Mouse (Mus musculus) neural tube, embryonic 10.5 days (tissue): ENCODE data around the gene Cbx7.
A peak's percentile ranks its signal among the peaks of the same experiment; 100 is the strongest.

Experiments
- DNase-seq: peaks from one replicate; pipeline ENCODE4 v3.0.0-alpha.2; 2017; ENCODE audit warnings: low spot score; ENCODE audit errors: extremely low spot score

The Cbx7 gene

GRCm38 (mm10) chr15:80001601-80002000, 30.7 kb upstream of the Cbx7 start:
- DNase-seq, result no peak

- no peak for DNase-seq
These were observed 29.8 kb upstream of the Cbx7 start for GRCm38 (mm10) chr15:80000694-80001093.

- no peak for DNase-seq
These were observed 27.1 kb upstream of the Cbx7 start for GRCm38 (mm10) chr15:79997988-79998387.

GRCm38 (mm10) chr15:79996781-79997180, 25.9 kb upstream of the Cbx7 start:
- DNase-seq, result no peak

GRCm38 (mm10) chr15:79995552-79995951, 24.6 kb upstream of the Cbx7 start:
- DNase-seq, result no peak

GRCm38 (mm10) chr15:79994566-79994965, 23.6 kb upstream of the Cbx7 start:
- no peak for DNase-seq

- no peak for DNase-seq
These were observed 15.3 kb upstream of the Cbx7 start for GRCm38 (mm10) chr15:79986182-79986581.

GRCm38 (mm10) chr15:79985471-79985870, 14.6 kb upstream of the Cbx7 start:
- DNase-seq, result no peak

GRCm38 (mm10) chr15:79984152-79984551, 13.2 kb upstream of the Cbx7 start:
- DNase-seq, result no peak

GRCm38 (mm10) chr15:79980716-79981115, 9.8 kb upstream of the Cbx7 start:
- no peak for DNase-seq

- no peak for DNase-seq
These were observed 1.3 kb upstream of the Cbx7 start for GRCm38 (mm10) chr15:79972186-79972585.

- DNase-seq, result no peak
These were observed 428 bp downstream of the Cbx7 start for GRCm38 (mm10) chr15:79970491-79970890.

- no peak for DNase-seq
These were observed 3.6 kb downstream of the Cbx7 start for GRCm38 (mm10) chr15:79967346-79967745.

- DNase-seq, result no peak
These were observed 6.5 kb downstream of the Cbx7 start for GRCm38 (mm10) chr15:79964376-79964775.

GRCm38 (mm10) chr15:79962661-79963060, 8.3 kb downstream of the Cbx7 start:
- DNase-seq, result no peak

GRCm38 (mm10) chr15:79961366-79961921, 9.5 kb downstream of the Cbx7 start:
- peak; percentile 39 for DNase-seq

- DNase-seq, result no peak
These were observed 12.5 kb downstream of the Cbx7 start for GRCm38 (mm10) chr15:79958418-79958817.

GRCm38 (mm10) chr15:79956559-79956958, 14.4 kb downstream of the Cbx7 start:
- DNase-seq, result no peak

- no peak for DNase-seq
These were observed 17.4 kb downstream of the Cbx7 start for GRCm38 (mm10) chr15:79953470-79953869.

GRCm38 (mm10) chr15:79952504-79953231, 18.3 kb downstream of the Cbx7 start:
- DNase-seq, result no peak

- DNase-seq, result no peak
These were observed 19.0 kb downstream of the Cbx7 start for GRCm38 (mm10) chr15:79951730-79952503.

- no peak for DNase-seq
These were observed 19.7 kb downstream of the Cbx7 start for GRCm38 (mm10) chr15:79951226-79951625.
